Mouse (Mus musculus): ENCODE results near the gene Engase.

Engase gene

DNA sequence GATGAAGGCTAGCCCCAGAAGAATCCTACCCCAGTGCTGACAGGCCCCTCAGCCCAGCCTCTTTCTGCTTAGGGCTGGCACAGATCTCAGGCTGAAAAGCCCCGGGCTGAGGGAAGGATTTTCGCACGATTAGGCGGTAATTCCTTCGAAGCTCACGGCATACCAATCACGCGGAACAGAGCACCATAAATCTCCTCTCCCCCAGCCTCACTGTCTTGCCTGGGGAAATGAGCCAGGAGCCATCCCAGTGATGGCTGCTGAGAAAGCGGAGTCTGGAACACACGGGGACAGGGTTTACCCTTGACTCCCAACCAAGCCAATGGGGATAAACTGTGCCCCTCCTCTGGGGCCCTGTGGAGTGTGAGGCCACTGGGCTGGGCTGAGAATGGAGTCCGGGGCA lies 48.4 kb downstream of the Engase start:
- no peak for DNase-seq (ENCODE audit: low spot score in 2 of 2)

DNA sequence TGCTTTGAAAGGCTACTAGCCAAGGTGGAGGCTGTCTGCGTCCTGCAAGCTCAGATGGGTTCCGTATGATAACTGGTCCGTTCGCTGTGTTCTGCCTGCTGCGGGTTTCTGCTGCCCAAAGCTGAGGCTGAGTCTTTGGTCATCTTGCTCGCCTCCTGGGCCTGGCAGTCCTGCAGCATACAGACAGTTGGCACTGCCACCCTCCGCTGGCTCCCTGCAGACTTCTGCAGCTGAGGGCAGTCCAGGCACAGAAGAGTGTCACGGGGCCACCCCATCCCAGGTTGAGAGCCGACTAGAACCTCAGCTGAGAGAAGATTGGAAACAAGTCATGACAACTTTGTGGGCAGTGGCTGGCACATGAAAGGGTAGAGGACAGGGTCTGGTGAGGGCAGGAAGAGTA lies 52.1 kb downstream of the Engase start:
- DNase-seq (ENCODE audit: low spot score in 2 of 2), result no peak

DNA sequence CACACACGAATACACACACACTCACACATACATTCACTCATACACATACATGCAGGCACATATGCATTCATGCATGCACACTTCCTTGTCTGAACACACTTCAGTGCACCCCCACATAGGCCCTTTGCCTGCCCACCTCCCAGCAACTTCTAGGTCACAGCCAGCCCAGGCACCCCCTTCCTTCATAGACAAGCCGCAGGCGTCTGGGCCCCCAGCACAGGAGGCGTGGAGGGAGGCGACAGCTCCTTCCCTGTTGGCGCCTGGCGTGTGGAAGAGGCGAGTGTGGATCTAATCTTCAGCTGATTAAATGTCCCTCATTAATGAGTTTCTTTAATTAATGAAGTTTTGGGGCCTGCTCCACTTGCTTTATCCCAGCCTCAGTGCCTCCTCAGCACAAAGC lies 53.7 kb downstream of the Engase start:
- DNase-seq (ENCODE audit: low spot score in 2 of 2), result no peak

DNA sequence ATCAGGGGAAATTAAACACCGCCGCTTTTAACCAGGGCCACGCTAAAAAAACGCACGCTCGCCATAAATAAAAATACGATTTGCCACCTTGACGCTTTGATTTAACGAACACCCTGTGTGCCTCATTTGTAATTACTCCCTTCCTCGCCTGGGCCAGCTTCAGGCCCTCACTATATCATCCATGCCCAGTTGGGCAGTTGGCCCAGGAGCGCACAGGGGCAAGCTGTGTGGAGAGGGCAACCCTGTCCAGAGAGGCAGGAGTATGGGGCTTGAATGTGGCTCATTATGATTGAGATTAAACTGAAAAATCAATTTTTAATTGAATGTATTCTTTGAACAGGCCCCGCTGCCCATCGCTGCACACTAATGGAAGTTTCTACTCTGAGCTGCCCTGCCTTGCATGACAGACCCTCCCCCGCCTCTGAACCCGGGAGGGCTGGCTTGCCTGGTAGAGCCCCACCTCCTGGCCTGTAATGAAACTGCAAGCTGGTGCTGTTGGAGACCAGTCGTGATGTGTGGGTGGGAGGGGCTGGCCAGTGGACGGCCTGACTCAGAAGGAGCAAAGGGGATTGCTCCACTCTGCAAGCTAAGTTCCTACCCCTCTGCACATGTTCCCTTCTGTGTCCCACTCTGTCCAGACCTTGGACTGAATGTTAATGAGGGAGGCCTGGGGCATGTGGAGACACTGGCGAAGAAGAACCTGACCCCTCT lies 57.9 kb downstream of the Engase start:
- DNase-seq (ENCODE audit: low spot score in 2 of 2), result no peak

DNA sequence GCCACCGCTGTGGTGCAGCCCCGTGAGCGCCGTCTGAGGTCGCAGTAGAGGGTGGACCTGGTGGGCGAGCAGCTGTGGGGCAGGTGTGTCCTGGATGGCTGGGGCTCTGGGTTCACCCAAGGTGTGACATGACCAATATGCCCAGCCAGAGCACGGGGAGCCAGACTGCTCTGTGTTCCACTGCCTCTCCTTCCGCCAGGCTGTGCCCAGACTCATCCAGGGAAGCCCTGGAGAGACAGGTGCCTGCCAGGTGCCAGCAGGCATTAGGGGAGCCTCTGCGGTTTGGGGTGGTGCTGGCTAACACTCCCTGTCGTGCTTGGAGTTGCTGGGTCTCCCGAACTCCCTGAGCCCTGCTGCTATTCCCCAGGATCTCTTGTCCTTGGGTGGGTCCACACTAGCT lies 61.4 kb downstream of the Engase start:
- DNase-seq (ENCODE audit: low spot score in 2 of 2), result no peak
